Mouse (Mus musculus) cerebellum, adult 2 months (tissue): ENCODE results near the gene Slc1a2. TPM values are rescaled to one million over a fixed set of nuclear protein-coding genes. Genes with fewer than 3 reads are reported as not detected.
A peak's percentile ranks its signal among the peaks of the same experiment; 100 is the strongest.

Source experiments
- DNase-seq, 2 experiments: peaks; one replicate each; pipeline ENCODE4 v3.0.0; 2021
- H3K27ac ChIP-seq: fragments of 200-500 bp; 2 replicates; pipeline ENCODE4 v1.5.1; 2012; ENCODE audit warnings: low read length, control low read depth, inconsistent platforms; ENCODE audit not compliant: insufficient read depth
- H3K27me3 ChIP-seq: fragments of 200-500 bp; 2 replicates; pipeline ENCODE4 v1.6.1; 2012; ENCODE audit warnings: inconsistent platforms, mild to moderate bottlenecking, low read length, moderate library complexity; ENCODE audit not compliant: control insufficient read depth, insufficient read depth
- H3K4me1 ChIP-seq: fragments of 200-500 bp; 2 replicates; pipeline ENCODE4 v1.6.1; 2011; ENCODE audit warnings: low read length; ENCODE audit not compliant: control insufficient read depth, insufficient read depth
- H3K4me3 ChIP-seq: fragments of 200-500 bp; replicated peaks from 2 replicates; pipeline ENCODE3; 2011; ENCODE audit warnings: mild to moderate bottlenecking, low read depth, low read length, control low read depth; ENCODE audit not compliant: insufficient read depth
- CTCF ChIP-seq: fragments of 200-500 bp; IDR thresholded peaks from 2 replicates; pipeline ENCODE4 v1.5.1; 2011; ENCODE audit warnings: low read depth, mild to moderate bottlenecking, control low read depth, low read length, moderate library complexity, borderline replicate concordance; ENCODE audit not compliant: insufficient read depth
- POLR2A ChIP-seq: fragments of 200-500 bp; IDR thresholded peaks from 2 replicates; pipeline ENCODE4 v1.6.1; 2011; ENCODE audit warnings: low read length, control low read depth, borderline replicate concordance; ENCODE audit not compliant: insufficient read depth
- WGBS: fragments of 180-500 bp; shearing (Covaris S2); methylation state at CpG from one replicate; pipeline ENCODE4 v1.1.7; 2018; 5-methylcytosine and 5-hydroxymethylcytosine counted together
- polyA plus RNA-seq: library from polyadenylated mRNA; depleted of rRNA; stranded (reverse); fragments of >200 nt; gene quantifications from 2 replicates; pipeline ENCODE4 v1.2.3, GENCODE M21; 2012; rRNA removed

Gene Slc1a2
- polyA plus RNA-seq, result 190 and 219 TPM in 2 replicates

- Histone ChIP-seq H3K27me3 (no peaks in the 10 kb centered on the region), H3K4me1 (peaks cover 3% of the 10 kb centered on the region; the same call in 1 of the 2 replicates), H3K27ac (peak within 1 kb of the TSS; percentile 40), H3K4me3 (peak within 1 kb of the TSS; percentile 74)
- TF ChIP-seq CTCF, result no peak
- TF ChIP-seq POLR2A, result no peak
- DNase-seq, result peak; percentile 66 to 67
- WGBS, result under 1% methylated on average over 20 of the region's 20 CpGs
Observed at GRCm38 (mm10) chr2:102658163-102658660, at the start of gene Slc1a2. Gene Slc1a2 (plus strand): TSS chr2:102658659.

GRCm38 (mm10) chr2:102610485-102610884, 48.0 kb upstream of the Slc1a2 start:
- no peak overlapping the region for H3K27ac ChIP-seq
- 94% methylated on average over 4 of the region's 4 CpGs for WGBS
- DNase-seq, result no peak
- no peak overlapping the region for H3K4me3 ChIP-seq
- H3K4me1 ChIP-seq, result no peaks in the 10 kb centered on the region
- no peak for TF ChIP-seq POLR2A
- TF ChIP-seq CTCF, result no peak
- H3K27me3 ChIP-seq, result no peaks in the 10 kb centered on the region

- DNase-seq, result no peak
- TF ChIP-seq CTCF (no peak), POLR2A (no peak)
- no peak overlapping the region for H3K27ac ChIP-seq
Observed at GRCm38 (mm10) chr2:102616637-102617036, 41.8 kb upstream of the Slc1a2 start.

GRCm38 (mm10) chr2:102620744-102621429, 37.6 kb upstream of the Slc1a2 start:
- peak in 1 of 2 experiments; percentile 30 for DNase-seq
- TF ChIP-seq POLR2A (no peak), CTCF (no peak)
- Histone ChIP-seq H3K4me1 (no peaks in the 10 kb centered on the region), H3K4me3 (no peak overlapping the region), H3K27me3 (no peaks in the 10 kb centered on the region), H3K27ac (peak overlapping the region; percentile 53; the same call in 1 of the 2 replicates)
- 81% methylated on average over 12 of the region's 12 CpGs for WGBS

More at GRCm38 (mm10) chr2:102616637-102617036, 41.8 kb upstream of the Slc1a2 start:
- H3K4me3 ChIP-seq, result no peak overlapping the region
- 89% methylated on average over 2 of the region's 2 CpGs for WGBS
- no peaks in the 10 kb centered on the region for H3K4me1 ChIP-seq
- H3K27me3 ChIP-seq, result no peaks in the 10 kb centered on the region

GRCm38 (mm10) chr2:102622176-102622575, 36.3 kb upstream of the Slc1a2 start:
- H3K27me3 ChIP-seq, result no peaks in the 10 kb centered on the region
- no peaks in the 10 kb centered on the region for H3K4me1 ChIP-seq
- H3K4me3 ChIP-seq, result no peak overlapping the region
- WGBS, result 44% methylated on average over 5 of the region's 5 CpGs
- DNase-seq, result no peak
- TF ChIP-seq CTCF (no peak), POLR2A (no peak)
- H3K27ac ChIP-seq, result no peak overlapping the region

GRCm38 (mm10) chr2:102622943-102623342, 35.5 kb upstream of the Slc1a2 start:
- DNase-seq, result no peak

GRCm38 (mm10) chr2:102624538-102624937, 33.9 kb upstream of the Slc1a2 start:
- no peaks in the 10 kb centered on the region for H3K27me3 ChIP-seq
- no peak overlapping the region for H3K4me3 ChIP-seq
- H3K4me1 ChIP-seq, result no peaks in the 10 kb centered on the region
- no peak for TF ChIP-seq CTCF
- no peak for TF ChIP-seq POLR2A
- H3K27ac ChIP-seq, result no peak overlapping the region
- 86% methylated on average over 1 of the region's 1 CpGs for WGBS
- no peak for DNase-seq

More at GRCm38 (mm10) chr2:102622943-102623342, 35.5 kb upstream of the Slc1a2 start:
- Histone ChIP-seq H3K4me1 (no peaks in the 10 kb centered on the region), H3K27me3 (no peaks in the 10 kb centered on the region), H3K4me3 (no peak overlapping the region), H3K27ac (no peak overlapping the region)
- no peak for TF ChIP-seq POLR2A
- no peak for TF ChIP-seq CTCF

- no peaks in the 10 kb centered on the region for H3K27me3 ChIP-seq
- WGBS, result 94% methylated on average over 4 of the region's 4 CpGs
- no peak for DNase-seq
- TF ChIP-seq CTCF (no peak), POLR2A (no peak)
- no peaks in the 10 kb centered on the region for H3K4me1 ChIP-seq
- H3K4me3 ChIP-seq, result no peak overlapping the region
- H3K27ac ChIP-seq, result no peak overlapping the region
Observed at GRCm38 (mm10) chr2:102632361-102632760, 26.1 kb upstream of the Slc1a2 start.
